Mouse (Mus musculus): Measurements from ENCODE around the gene Csn2. TPM values are rescaled to one million over a fixed set of nuclear protein-coding genes. Genes with fewer than 3 reads are reported as not detected.

The Csn2 gene
- 0.99 TPM for polyA plus RNA-seq (2015; fragmentation: Illumina TruSeq; extraction: RNeasy Lipid Tissue Mini Kit (QIAGEN cat#74804); ENCODE audit: insufficient read depth, low replicate concordance)

DNA sequence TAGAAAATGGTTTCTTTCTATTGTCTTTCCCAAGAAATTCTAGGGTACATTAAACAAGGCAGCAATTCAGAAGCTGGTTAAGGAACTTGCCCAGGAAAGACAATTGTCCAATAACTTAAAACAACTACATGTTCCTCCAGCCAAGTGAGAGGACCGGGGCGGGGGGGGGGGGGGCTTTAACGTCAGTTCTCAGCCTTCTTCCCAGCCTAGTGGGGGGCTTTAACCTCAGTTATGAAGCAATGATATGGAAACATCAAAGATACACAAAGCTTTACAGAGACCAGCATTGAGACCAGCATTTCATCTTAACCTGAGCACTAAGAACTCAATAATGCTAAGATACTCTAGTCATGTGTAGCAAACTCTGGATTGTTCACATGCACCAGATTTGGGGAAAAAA, at the start of gene Csn2:
Csn2 (minus strand) TSS at position 101 of the 400 bp plus-strand sequence.

DNA sequence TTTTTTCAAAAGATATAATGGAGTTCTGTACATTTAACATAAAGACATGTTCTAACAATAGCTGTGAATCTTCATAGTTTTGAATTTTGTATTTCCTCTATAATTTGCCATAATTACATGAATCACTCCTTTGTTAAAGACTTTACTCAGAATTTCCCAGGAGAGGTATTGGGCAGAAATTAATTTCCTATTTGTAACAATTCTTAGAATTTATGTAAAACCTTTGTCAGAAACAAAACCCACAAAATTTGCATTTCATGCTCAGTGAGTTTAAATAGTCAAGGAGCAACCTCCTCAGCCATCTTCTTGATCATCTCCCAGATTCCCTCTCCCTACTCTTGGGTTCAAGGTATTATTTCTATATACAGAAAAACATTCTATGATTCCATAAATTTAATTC, 33.5 kb downstream of the Csn2 start, which contains the start of gene Csn1s1:
Csn1s1 (plus strand) TSS at position 301 of the 400 bp plus-strand sequence.

Other genes starting within 250 kb of the Csn2 start
- not detected for gene Ugt2a2, start 217.4 kb downstream of the Csn2 start, polyA plus RNA-seq (2015; fragmentation: Illumina TruSeq; extraction: RNeasy Lipid Tissue Mini Kit (QIAGEN cat#74804); ENCODE audit: insufficient read depth, low replicate concordance)
- not detected for gene Gm43638, start 212.8 kb downstream of the Csn2 start, polyA plus RNA-seq (2015; fragmentation: Illumina TruSeq; extraction: RNeasy Lipid Tissue Mini Kit (QIAGEN cat#74804); ENCODE audit: insufficient read depth, low replicate concordance)
- gene Ugt2a1, start 208.8 kb downstream of the Csn2 start, polyA plus RNA-seq (2015; fragmentation: Illumina TruSeq; extraction: RNeasy Lipid Tissue Mini Kit (QIAGEN cat#74804); ENCODE audit: insufficient read depth, low replicate concordance) = not detected
- gene Sult1b1, start 161.4 kb downstream of the Csn2 start, polyA plus RNA-seq (2015; fragmentation: Illumina TruSeq; extraction: RNeasy Lipid Tissue Mini Kit (QIAGEN cat#74804); ENCODE audit: insufficient read depth, low replicate concordance) = not detected
- not detected for gene Sult1d1, start 130.6 kb downstream of the Csn2 start, polyA plus RNA-seq (2015; fragmentation: Illumina TruSeq; extraction: RNeasy Lipid Tissue Mini Kit (QIAGEN cat#74804); ENCODE audit: insufficient read depth, low replicate concordance)
- gene Sult1e1, start 108.0 kb downstream of the Csn2 start, polyA plus RNA-seq (2015; fragmentation: Illumina TruSeq; extraction: RNeasy Lipid Tissue Mini Kit (QIAGEN cat#74804); ENCODE audit: insufficient read depth, low replicate concordance) = 0.77 TPM
- not detected for gene Csn1s1, start 33.4 kb downstream of the Csn2 start, polyA plus RNA-seq (2015; fragmentation: Illumina TruSeq; extraction: RNeasy Lipid Tissue Mini Kit (QIAGEN cat#74804); ENCODE audit: insufficient read depth, low replicate concordance)
- gene Csn1s2a, start 74.9 kb upstream of the Csn2 start, polyA plus RNA-seq (2015; fragmentation: Illumina TruSeq; extraction: RNeasy Lipid Tissue Mini Kit (QIAGEN cat#74804); ENCODE audit: insufficient read depth, low replicate concordance) = not detected
- gene Csn1s2b, start 108.5 kb upstream of the Csn2 start, polyA plus RNA-seq (2015; fragmentation: Illumina TruSeq; extraction: RNeasy Lipid Tissue Mini Kit (QIAGEN cat#74804); ENCODE audit: insufficient read depth, low replicate concordance) = not detected
- not detected for gene Prr27, start 126.1 kb upstream of the Csn2 start, polyA plus RNA-seq (2015; fragmentation: Illumina TruSeq; extraction: RNeasy Lipid Tissue Mini Kit (QIAGEN cat#74804); ENCODE audit: insufficient read depth, low replicate concordance)
- gene Odam, start 185.4 kb upstream of the Csn2 start, polyA plus RNA-seq (2015; fragmentation: Illumina TruSeq; extraction: RNeasy Lipid Tissue Mini Kit (QIAGEN cat#74804); ENCODE audit: insufficient read depth, low replicate concordance) = not detected
- not detected for gene Csn3, start 225.9 kb upstream of the Csn2 start, polyA plus RNA-seq (2015; fragmentation: Illumina TruSeq; extraction: RNeasy Lipid Tissue Mini Kit (QIAGEN cat#74804); ENCODE audit: insufficient read depth, low replicate concordance)

Measured in spleen, adult 10 weeks (tissue).